Mouse (Mus musculus) E14TG2a.4 (cell line): ENCODE results near the gene Carmil1.

ENCODE experiments used
- CTCF ChIP-seq: conservative IDR thresholded peaks from 2 replicates; pipeline ENCODE4 v1.5.1; 2014; ENCODE audit warnings: low read length
- NANOG ChIP-seq: IDR thresholded peaks from 2 replicates; pipeline ENCODE4 v1.6.1; 2014; ENCODE audit warnings: borderline replicate concordance, low read length, mixed read lengths

DNA sequence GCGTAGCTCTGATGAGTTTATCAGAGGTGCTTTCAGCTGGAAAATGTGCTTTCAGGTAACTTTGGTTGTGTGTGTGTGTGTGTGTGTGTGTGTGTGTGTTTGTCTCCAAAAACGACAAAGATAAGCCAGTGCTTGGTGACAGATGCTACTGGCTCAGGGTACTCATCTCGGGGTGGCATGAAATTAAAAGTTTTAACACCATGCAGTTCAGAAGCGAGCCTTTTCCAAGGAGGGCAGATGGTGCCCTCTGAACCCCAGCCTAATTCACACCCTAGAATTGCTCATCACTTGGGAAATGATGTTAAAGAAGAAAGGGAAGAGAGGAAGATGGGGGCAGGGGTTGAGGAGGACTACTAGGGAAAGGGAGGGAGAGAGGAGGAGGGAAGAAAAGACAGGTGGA lies 198.4 kb downstream of the Carmil1 start:
- no peak for TF ChIP-seq CTCF
- TF ChIP-seq NANOG: no peak
